Mouse (Mus musculus) forebrain, embryonic 14.5 days (tissue): ENCODE measurements around the gene Tbc1d10a. TPM values are rescaled to one million over a fixed set of nuclear protein-coding genes. Genes with fewer than 3 reads are reported as not detected.
A peak's percentile ranks its signal among the peaks of the same experiment; 100 is the strongest.

Experiments used
- ATAC-seq: fragments of 200-750 bp; cut with Nextera tagmentation; 2 replicates; pipeline ENCODE4 v1.8.0; 2017; ENCODE audit warnings: mild to moderate bottlenecking, moderate library complexity
- DNase-seq: peaks from one replicate; pipeline ENCODE4 v3.0.0-alpha.2; 2015; ENCODE audit warnings: low spot score
- H3K27ac ChIP-seq: fragments of 300-500 bp; sonication (generic); 2 replicates; pipeline ENCODE4 v1.5.1; 2014; ENCODE audit warnings: low read depth, mild to moderate bottlenecking, control low read depth, low read length, moderate library complexity
- H3K27me3 ChIP-seq: fragments of 300-500 bp; sonication (generic); replicated peaks from 2 replicates; pipeline ENCODE4 v1.6.1; 2014; ENCODE audit warnings: low read length, control low read depth, mixed read lengths; ENCODE audit not compliant: control insufficient read depth, insufficient read depth
- H3K36me3 ChIP-seq: fragments of 300-500 bp; sonication (generic); 2 replicates; pipeline ENCODE4 v1.6.1; 2014; ENCODE audit warnings: low read length, control low read depth; ENCODE audit not compliant: control insufficient read depth, insufficient read depth
- H3K4me1 ChIP-seq: fragments of 300-500 bp; sonication (generic); 2 replicates; pipeline ENCODE4 v1.6.1; 2014; ENCODE audit warnings: antibody characterized with exemption, low read length, control low read depth; ENCODE audit not compliant: control insufficient read depth, insufficient read depth
- H3K4me2 ChIP-seq: fragments of 300-500 bp; sonication (generic); 2 replicates; pipeline ENCODE4 v1.6.1; 2014; ENCODE audit warnings: mild to moderate bottlenecking, control low read depth, low read length
- H3K4me3 ChIP-seq: fragments of 300-500 bp; sonication (generic); 2 replicates; pipeline ENCODE4 v1.5.1; 2014; ENCODE audit warnings: low read depth, low read length, control low read depth
- H3K9ac ChIP-seq: fragments of 300-500 bp; sonication (generic); 2 replicates; pipeline ENCODE4 v1.6.1; 2014; ENCODE audit warnings: mild to moderate bottlenecking, low read length, control low read depth, moderate library complexity
- H3K9me3 ChIP-seq: fragments of 300-500 bp; sonication (generic); replicated peaks from 2 replicates; pipeline ENCODE4 v1.6.1; 2016; ENCODE audit warnings: low read length, control low read depth, mixed read lengths; ENCODE audit not compliant: control insufficient read depth
- WGBS: fragments of 180-500 bp; shearing (Covaris S2); extraction: QIAGEN DNeasy Blood & Tissue Kit; methylation state at CpG from one replicate; pipeline ENCODE4 v1.1.7; 2014; 5-methylcytosine and 5-hydroxymethylcytosine counted together
- polyA plus RNA-seq: library from polyadenylated mRNA; unstranded; fragments of >200 nt; fragmentation: Nextera tagmentation; extraction: Ambion mirVana; gene quantifications from 2 replicates; pipeline ENCODE4 v1.2.1, GENCODE M21; 2014

The Tbc1d10a gene
- polyA plus RNA-seq, 1 experiment from 2014 or later = 13.3 TPM

- Histone ChIP-seq H3K4me1 (no peaks in the 10 kb centered on the region; the same call in 1 of the 2 replicates), H3K9me3 (no peaks in the 10 kb centered on the region), H3K9ac (no peak overlapping the region), H3K36me3 (no peaks in the 10 kb centered on the region), H3K27ac (no peak overlapping the region), H3K4me2 (no peak overlapping the region), H3K4me3 (no peak overlapping the region), H3K27me3 (no peaks in the 10 kb centered on the region)
- no peak for DNase-seq
- WGBS = 79% methylated on average over 14 of the region's 14 CpGs
- ATAC-seq = no peak
Observed at GRCm38 (mm10) chr11:4247201-4247959, 60.8 kb downstream of the Tbc1d10a start.

- H3K4me1 ChIP-seq = no peaks in the 10 kb centered on the region; the same call in 1 of the 2 replicates
- no peak overlapping the region for H3K9ac ChIP-seq
- no peak overlapping the region for H3K27ac ChIP-seq
- WGBS = 90% methylated on average over 3 of the region's 3 CpGs
- H3K27me3 ChIP-seq = no peaks in the 10 kb centered on the region
- H3K9me3 ChIP-seq = no peaks in the 10 kb centered on the region
- H3K4me2 ChIP-seq = no peak overlapping the region
- ATAC-seq = no peak
- no peak for DNase-seq
- no peak overlapping the region for H3K4me3 ChIP-seq
- H3K36me3 ChIP-seq = no peaks in the 10 kb centered on the region
Observed at GRCm38 (mm10) chr11:4249151-4249550, 62.6 kb downstream of the Tbc1d10a start.

- ATAC-seq (no peak), DNase-seq (no peak)
- no peak overlapping the region for H3K4me3 ChIP-seq
- no peak overlapping the region for H3K9ac ChIP-seq
- no peaks in the 10 kb centered on the region; the same call in 1 of the 2 replicates for H3K4me1 ChIP-seq
- H3K4me2 ChIP-seq = no peak overlapping the region
- WGBS = 91% methylated on average over 7 of the region's 7 CpGs
- no peaks in the 10 kb centered on the region for H3K27me3 ChIP-seq
- no peaks in the 10 kb centered on the region for H3K36me3 ChIP-seq
- H3K9me3 ChIP-seq = no peaks in the 10 kb centered on the region
- no peak overlapping the region for H3K27ac ChIP-seq
Observed at GRCm38 (mm10) chr11:4250290-4250689, 63.7 kb downstream of the Tbc1d10a start.

GRCm38 (mm10) chr11:4251376-4251775, 64.8 kb downstream of the Tbc1d10a start:
- Histone ChIP-seq H3K4me1 (no peaks in the 10 kb centered on the region; the same call in 1 of the 2 replicates), H3K36me3 (no peaks in the 10 kb centered on the region), H3K4me3 (no peak overlapping the region), H3K27me3 (no peaks in the 10 kb centered on the region), H3K9me3 (no peaks in the 10 kb centered on the region), H3K27ac (no peak overlapping the region), H3K4me2 (no peak overlapping the region), H3K9ac (no peak overlapping the region)
- DNase-seq (no peak), ATAC-seq (no peak)
- 81% methylated on average over 3 of the region's 3 CpGs for WGBS

GRCm38 (mm10) chr11:4252886-4253285, 66.3 kb downstream of the Tbc1d10a start:
- Histone ChIP-seq H3K4me2 (no peak overlapping the region), H3K4me1 (no peaks in the 10 kb centered on the region; the same call in 1 of the 2 replicates), H3K9ac (no peak overlapping the region), H3K9me3 (no peaks in the 10 kb centered on the region), H3K27me3 (no peaks in the 10 kb centered on the region), H3K27ac (no peak overlapping the region), H3K36me3 (no peaks in the 10 kb centered on the region), H3K4me3 (no peak overlapping the region)
- DNase-seq = no peak
- 60% methylated on average over 2 of the region's 2 CpGs for WGBS
- ATAC-seq = no peak

GRCm38 (mm10) chr11:4256846-4257607, 70.4 kb downstream of the Tbc1d10a start, which contains the start of gene Lif:
TSS of gene Lif (plus strand) at chr11:4257557.
- Histone ChIP-seq H3K9ac (no peak within 1 kb of the TSS), H3K27me3 (no peaks in the 10 kb centered on the region), H3K4me2 (no peak within 1 kb of the TSS), H3K9me3 (no peaks in the 10 kb centered on the region), H3K27ac (no peak within 1 kb of the TSS), H3K36me3 (no peaks in the 10 kb centered on the region), H3K4me3 (no peak within 1 kb of the TSS), H3K4me1 (peaks cover 8% of the 10 kb centered on the region)
- no peak for DNase-seq
- 65% methylated on average over 11 of the region's 11 CpGs for WGBS
- no peak for ATAC-seq

GRCm38 (mm10) chr11:4257756-4258155, 71.2 kb downstream of the Tbc1d10a start:
- ATAC-seq = no peak
- H3K4me1 ChIP-seq = peaks cover 11% of the 10 kb centered on the region
- H3K4me2 ChIP-seq = no peak overlapping the region
- no peak overlapping the region for H3K27ac ChIP-seq
- DNase-seq = no peak
- 56% methylated on average over 5 of the region's 5 CpGs for WGBS
- H3K4me3 ChIP-seq = no peak overlapping the region
- no peaks in the 10 kb centered on the region for H3K36me3 ChIP-seq
- H3K9me3 ChIP-seq = no peaks in the 10 kb centered on the region
- no peaks in the 10 kb centered on the region for H3K27me3 ChIP-seq
- H3K9ac ChIP-seq = no peak overlapping the region

GRCm38 (mm10) chr11:4258657-4259082, 72.1 kb downstream of the Tbc1d10a start:
- Histone ChIP-seq H3K9ac (peak overlapping the region; percentile 40; the same call in 1 of the 2 replicates), H3K4me3 (no peak overlapping the region)

More at GRCm38 (mm10) chr11:4258657-4259082, 72.1 kb downstream of the Tbc1d10a start:
- H3K27me3 ChIP-seq = no peaks in the 10 kb centered on the region
- no peak overlapping the region for H3K27ac ChIP-seq
- WGBS = 1% methylated on average over 7 of the region's 7 CpGs
- peak; percentile 59 for ATAC-seq
- peaks cover 11% of the 10 kb centered on the region for H3K4me1 ChIP-seq
- H3K36me3 ChIP-seq = no peaks in the 10 kb centered on the region
- H3K4me2 ChIP-seq = peak overlapping the region; percentile 36
- H3K9me3 ChIP-seq = no peaks in the 10 kb centered on the region
- DNase-seq = peak; percentile 83
